Mouse (Mus musculus) spleen, postnatal 14 days (tissue): ENCODE measurements around the gene Cdkn2aip.
A peak's percentile ranks its signal among the peaks of the same experiment; 100 is the strongest.

Experiments used
- DNase-seq, 2 experiments: peaks; one replicate each; pipeline ENCODE4 v3.0.0; 2021 to 2022; ENCODE audit warnings: low spot score in 2 of 2

Gene Cdkn2aip

GRCm38 (mm10) chr8:47695431-47696105 lies 18.2 kb downstream of the Cdkn2aip start:
- no peak for DNase-seq

- peak; percentile 42 to 76 for DNase-seq
Measured at GRCm38 (mm10) chr8:47693119-47693518, 20.6 kb downstream of the Cdkn2aip start.

GRCm38 (mm10) chr8:47691831-47692230 lies 21.9 kb downstream of the Cdkn2aip start:
- DNase-seq: no peak

GRCm38 (mm10) chr8:47691303-47691702 lies 22.4 kb downstream of the Cdkn2aip start:
- DNase-seq: no peak

GRCm38 (mm10) chr8:47690674-47691078 lies 23.1 kb downstream of the Cdkn2aip start:
- no peak for DNase-seq

GRCm38 (mm10) chr8:47689704-47690326 lies 23.9 kb downstream of the Cdkn2aip start:
- peak; percentile 18 to 37 for DNase-seq

GRCm38 (mm10) chr8:47684441-47684840 lies 29.3 kb downstream of the Cdkn2aip start:
- no peak for DNase-seq

GRCm38 (mm10) chr8:47683994-47684393 lies 29.7 kb downstream of the Cdkn2aip start:
- DNase-seq: no peak

GRCm38 (mm10) chr8:47680306-47680705 lies 33.4 kb downstream of the Cdkn2aip start:
- no peak for DNase-seq

- DNase-seq: no peak
Measured at GRCm38 (mm10) chr8:47679603-47680002, 34.1 kb downstream of the Cdkn2aip start.

GRCm38 (mm10) chr8:47676631-47677030 lies 37.1 kb downstream of the Cdkn2aip start:
- no peak for DNase-seq

GRCm38 (mm10) chr8:47676224-47676623 lies 37.5 kb downstream of the Cdkn2aip start:
- DNase-seq: no peak

GRCm38 (mm10) chr8:47675786-47676185 lies 37.9 kb downstream of the Cdkn2aip start:
- DNase-seq: no peak

GRCm38 (mm10) chr8:47674777-47675710 lies 38.7 kb downstream of the Cdkn2aip start, which contains the start of gene Ing2:
Gene Ing2 (minus strand): TSS chr8:47675556.
- DNase-seq: peak; percentile 100

GRCm38 (mm10) chr8:47674140-47674776 lies 39.5 kb downstream of the Cdkn2aip start:
- peak; percentile 13 to 30 for DNase-seq

GRCm38 (mm10) chr8:47673317-47674139 lies 40.2 kb downstream of the Cdkn2aip start:
- peak; percentile 86 to 92 for DNase-seq

- DNase-seq: no peak
Measured at GRCm38 (mm10) chr8:47664231-47664785, 49.4 kb downstream of the Cdkn2aip start.

- DNase-seq: no peak
Measured at GRCm38 (mm10) chr8:47663201-47663600, 50.5 kb downstream of the Cdkn2aip start.

GRCm38 (mm10) chr8:47662716-47663115 lies 51.0 kb downstream of the Cdkn2aip start:
- no peak for DNase-seq

- no peak for DNase-seq
Measured at GRCm38 (mm10) chr8:47660394-47660793, 53.3 kb downstream of the Cdkn2aip start.
